Mouse (Mus musculus) stomach, postnatal 0 days (tissue): Measurements from ENCODE around the gene Palld.

Experiments
- CTCF ChIP-seq: IDR thresholded peaks from 2 replicates; pipeline ENCODE4 v1.5.1; 2016; ENCODE audit warnings: antibody characterized with exemption, low read depth, mild to moderate bottlenecking, moderate library complexity
- EP300 ChIP-seq: optimal IDR thresholded peaks from 2 replicates; pipeline ENCODE3; 2016; ENCODE audit warnings: antibody characterized with exemption

DNA sequence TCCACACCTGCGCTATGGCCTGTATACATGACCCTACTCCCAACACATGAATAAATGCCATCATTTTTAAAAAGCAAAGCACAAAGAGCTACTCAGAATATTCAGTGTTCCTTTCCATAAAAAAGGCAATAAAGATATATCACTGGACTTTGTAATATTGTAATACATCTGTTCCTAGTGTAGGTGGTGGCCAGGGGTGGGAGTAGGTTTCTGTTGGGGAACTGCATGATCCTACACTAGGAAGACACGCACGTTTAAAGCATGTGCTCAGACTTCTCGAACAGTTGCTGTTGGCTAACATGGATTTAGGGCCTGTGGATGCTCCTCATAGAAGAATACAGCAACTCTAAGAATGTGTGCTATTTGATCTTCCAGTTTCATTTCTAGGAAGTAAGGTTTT is 165.0 kb downstream of the Palld start:
- TF ChIP-seq CTCF (no peak), EP300 (no peak)
